Mouse (Mus musculus) stomach, postnatal 0 days (tissue): ENCODE results near the gene Mcm3ap. TPM values are rescaled to one million over a fixed set of nuclear protein-coding genes. Genes with fewer than 3 reads are reported as not detected.

Experiments used
- ATAC-seq: fragments of 200-750 bp; cut with Nextera tagmentation; 2 replicates; pipeline ENCODE4 v1.8.0; 2017; ENCODE audit not compliant: low FRiP score, low TSS enrichment
- DNase-seq: peaks from one replicate; pipeline ENCODE4 v3.0.0-alpha.2; 2016; ENCODE audit warnings: low spot score
- H3K27ac ChIP-seq: fragments of 300-500 bp; sonication (generic); replicated peaks from 2 replicates; pipeline ENCODE4 v1.5.1; 2014; ENCODE audit warnings: mild to moderate bottlenecking, control low read depth
- H3K27me3 ChIP-seq: fragments of 300-500 bp; sonication (generic); 2 replicates; pipeline ENCODE4 v1.6.1; 2014; ENCODE audit warnings: low read length; ENCODE audit not compliant: control insufficient read depth, insufficient read depth
- H3K36me3 ChIP-seq: fragments of 300-500 bp; sonication (generic); 2 replicates; pipeline ENCODE4 v1.6.1; 2014; ENCODE audit warnings: low read length, mixed read lengths; ENCODE audit not compliant: control insufficient read depth, insufficient read depth
- H3K4me1 ChIP-seq: fragments of 300-500 bp; sonication (generic); replicated peaks from 2 replicates; pipeline ENCODE4 v1.6.1; 2014; ENCODE audit warnings: antibody characterized with exemption; ENCODE audit not compliant: control insufficient read depth, insufficient read depth
- H3K4me2 ChIP-seq: fragments of 300-500 bp; sonication (generic); replicated peaks from 2 replicates; pipeline ENCODE4 v1.6.1; 2014; ENCODE audit warnings: low read depth, mild to moderate bottlenecking, control low read depth, moderate library complexity
- H3K4me3 ChIP-seq: fragments of 300-500 bp; sonication (generic); 2 replicates; pipeline ENCODE4 v1.5.1; 2014; ENCODE audit warnings: low read depth, low read length, control low read depth
- H3K9ac ChIP-seq: fragments of 300-500 bp; sonication (generic); 2 replicates; pipeline ENCODE4 v1.6.1; 2014; ENCODE audit warnings: mild to moderate bottlenecking, low read length, control low read depth, mixed read lengths
- H3K9me3 ChIP-seq: fragments of 300-500 bp; sonication (generic); 2 replicates; pipeline ENCODE4 v1.6.1; 2016; ENCODE audit warnings: low read length; ENCODE audit not compliant: control insufficient read depth
- CTCF ChIP-seq: IDR thresholded peaks from 2 replicates; pipeline ENCODE4 v1.5.1; 2016; ENCODE audit warnings: antibody characterized with exemption, low read depth, mild to moderate bottlenecking, moderate library complexity
- EP300 ChIP-seq: optimal IDR thresholded peaks from 2 replicates; pipeline ENCODE3; 2016; ENCODE audit warnings: antibody characterized with exemption
- WGBS: fragments of 180-500 bp; shearing (Covaris S2); extraction: QIAGEN DNeasy Blood & Tissue Kit; methylation state at CpG from one replicate; pipeline ENCODE4 v1.1.7; 2014; 5-methylcytosine and 5-hydroxymethylcytosine counted together
- polyA plus RNA-seq: library from polyadenylated mRNA; unstranded; fragments of >200 nt; fragmentation: Nextera tagmentation; extraction: Ambion mirVana; gene quantifications from 2 replicates; pipeline ENCODE4 v1.2.1, GENCODE M21; 2015

Mcm3ap gene
- polyA plus RNA-seq, 1 experiment from 2014 or later: 22.7 TPM

DNA sequence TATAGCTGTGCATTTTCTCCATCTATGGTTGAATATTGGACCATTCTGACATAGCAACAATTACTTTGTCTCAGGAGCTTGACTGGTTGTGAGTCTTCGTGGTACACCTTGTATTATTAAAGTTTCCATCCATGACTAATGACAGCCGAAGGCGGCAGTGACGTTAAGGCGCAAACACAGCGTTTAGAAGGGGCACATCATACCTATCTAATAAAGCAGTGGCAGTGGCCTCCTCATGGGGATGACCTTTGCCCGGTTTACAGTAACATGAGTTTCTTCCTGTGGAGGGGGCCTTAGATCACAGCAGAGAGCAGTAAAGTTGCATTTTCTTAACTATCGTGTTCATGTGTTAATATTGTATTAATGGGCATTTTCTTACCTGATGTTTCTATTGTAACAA is 79.5 kb downstream of the Mcm3ap start:
- peaks cover 36% of the 10 kb centered on the region for H3K36me3 ChIP-seq
- H3K4me2 ChIP-seq: no peak overlapping the region
- no peaks in the 10 kb centered on the region for H3K27me3 ChIP-seq
- TF ChIP-seq CTCF (no peak), EP300 (no peak)
- 88% methylated on average over 8 of the region's 8 CpGs for WGBS
- no peak for ATAC-seq
- no peak overlapping the region for H3K4me3 ChIP-seq
- no peak for DNase-seq
- H3K27ac ChIP-seq: no peak overlapping the region
- no peaks in the 10 kb centered on the region for H3K4me1 ChIP-seq
- H3K9ac ChIP-seq: no peak overlapping the region
- no peaks in the 10 kb centered on the region for H3K9me3 ChIP-seq

DNA sequence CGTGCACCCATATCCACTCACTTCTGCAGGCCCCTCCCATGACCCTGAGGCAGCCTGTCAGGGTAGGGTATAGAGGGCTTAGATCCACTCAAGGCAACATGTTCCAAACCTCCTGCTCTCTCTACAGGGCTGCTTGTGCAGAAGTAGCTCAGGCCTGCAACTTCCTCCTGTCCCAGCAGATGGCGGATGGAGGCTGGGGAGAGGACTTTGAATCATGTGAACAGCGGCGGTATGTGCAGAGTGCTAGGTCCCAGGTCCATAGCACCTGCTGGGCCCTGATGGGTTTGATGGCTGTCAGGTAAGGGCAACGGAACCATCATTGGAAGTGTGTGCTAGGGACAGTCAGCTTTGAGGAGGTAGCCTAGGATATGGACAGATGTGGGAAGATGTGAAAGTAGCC is 81.7 kb downstream of the Mcm3ap start:
- no peak overlapping the region for H3K4me3 ChIP-seq
- TF ChIP-seq CTCF: peak; percentile 69
- TF ChIP-seq EP300: no peak
- no peaks in the 10 kb centered on the region for H3K9me3 ChIP-seq
- no peaks in the 10 kb centered on the region for H3K27me3 ChIP-seq
- no peaks in the 10 kb centered on the region for H3K4me1 ChIP-seq
- H3K36me3 ChIP-seq: peaks cover 29% of the 10 kb centered on the region
- H3K27ac ChIP-seq: no peak overlapping the region
- no peak overlapping the region for H3K9ac ChIP-seq
- DNase-seq (no peak), ATAC-seq (no peak)
- WGBS: 91% methylated on average over 5 of the region's 5 CpGs
- no peak overlapping the region for H3K4me2 ChIP-seq

DNA sequence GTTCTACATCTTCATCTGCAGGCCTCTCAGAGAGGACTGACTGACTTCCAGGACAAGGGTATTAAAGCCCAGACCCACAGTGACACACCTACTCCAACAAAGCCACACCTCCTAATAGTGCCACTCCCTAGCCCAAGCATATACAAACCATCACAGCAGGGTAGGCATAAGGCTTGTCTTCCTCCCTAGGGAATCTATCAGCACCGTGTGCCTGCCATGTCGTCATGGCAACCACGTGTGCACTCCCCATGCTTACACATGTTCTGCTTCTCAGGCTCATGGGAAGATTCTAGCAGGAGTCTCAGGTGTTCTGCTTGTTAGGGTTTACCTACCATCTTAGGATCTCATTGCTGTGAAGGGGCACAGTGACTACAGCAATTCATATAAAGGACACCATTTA is 82.8 kb downstream of the Mcm3ap start:
- Histone ChIP-seq H3K4me1 (no peaks in the 10 kb centered on the region), H3K27ac (no peak overlapping the region), H3K36me3 (peaks cover 27% of the 10 kb centered on the region), H3K4me3 (no peak overlapping the region), H3K27me3 (no peaks in the 10 kb centered on the region), H3K9me3 (no peaks in the 10 kb centered on the region), H3K9ac (no peak overlapping the region), H3K4me2 (no peak overlapping the region)
- DNase-seq: no peak
- TF ChIP-seq CTCF (no peak), EP300 (no peak)
- 85% methylated on average over 3 of the region's 3 CpGs for WGBS
- ATAC-seq: no peak

GRCm38 (mm10) chr10:76554061-76554460 is 85.3 kb downstream of the Mcm3ap start:
- Histone ChIP-seq H3K9me3 (no peaks in the 10 kb centered on the region), H3K36me3 (peaks cover 21% of the 10 kb centered on the region), H3K4me2 (no peak overlapping the region), H3K4me3 (no peak overlapping the region), H3K9ac (no peak overlapping the region), H3K4me1 (no peaks in the 10 kb centered on the region), H3K27me3 (no peaks in the 10 kb centered on the region), H3K27ac (no peak overlapping the region)
- WGBS: 90% methylated on average over 5 of the region's 5 CpGs
- TF ChIP-seq CTCF (no peak), EP300 (no peak)
- no peak for ATAC-seq
- DNase-seq: no peak

GRCm38 (mm10) chr10:76561972-76562371 is 93.2 kb downstream of the Mcm3ap start, which contains the start of gene Spatc1l:
Gene Spatc1l, plus strand, starts transcription at chr10:76562272.
- H3K9ac ChIP-seq: no peak within 1 kb of the TSS
- H3K4me3 ChIP-seq: no peak within 1 kb of the TSS
- H3K27ac ChIP-seq: no peak within 1 kb of the TSS
- no peaks in the 10 kb centered on the region for H3K4me1 ChIP-seq
- DNase-seq: no peak
- WGBS: 86% methylated on average over 10 of the region's 10 CpGs
- TF ChIP-seq CTCF (no peak), EP300 (no peak)
- H3K27me3 ChIP-seq: no peaks in the 10 kb centered on the region
- H3K9me3 ChIP-seq: no peaks in the 10 kb centered on the region
- no peak within 1 kb of the TSS for H3K4me2 ChIP-seq
- no peak for ATAC-seq
- H3K36me3 ChIP-seq: no peaks in the 10 kb centered on the region

Other genes with a start within 250 kb of the Mcm3ap start
- 26.3 and 28.0 TPM in 2 replicates for gene Prmt2, start 231.1 kb upstream of the Mcm3ap start, polyA plus RNA-seq
- 2.1 and 2.6 TPM in 2 replicates for gene S100b, start 215.1 kb upstream of the Mcm3ap start, polyA plus RNA-seq
- gene Dip2a, start 123.6 kb upstream of the Mcm3ap start, polyA plus RNA-seq: 4.0 and 4.5 TPM in 2 replicates
- gene AC141477.1, start 28.5 kb upstream of the Mcm3ap start, polyA plus RNA-seq: 1.2 and 1.5 TPM in 2 replicates
- gene Pcnt, start 26.1 kb upstream of the Mcm3ap start, polyA plus RNA-seq: 4.9 and 5.1 TPM in 2 replicates
- 0.07 and 0.10 TPM in 2 replicates for gene 2610028H24Rik, start 19.8 kb upstream of the Mcm3ap start, polyA plus RNA-seq
- 3.4 and 3.7 TPM in 2 replicates for gene Ybey, start 187 bp downstream of the Mcm3ap start, polyA plus RNA-seq
- gene Lss, start 62.7 kb downstream of the Mcm3ap start, polyA plus RNA-seq: 27.1 and 31.8 TPM in 2 replicates
- gene Spatc1l, start 93.3 kb downstream of the Mcm3ap start, polyA plus RNA-seq: not detected in 2 replicates
- 0.22 and 0.42 TPM in 2 replicates for gene Ftcd, start 106.7 kb downstream of the Mcm3ap start, polyA plus RNA-seq
- gene Col6a2, start 154.7 kb downstream of the Mcm3ap start, polyA plus RNA-seq: 145 TPM in 2 replicates